In genomic region chr6:36249047-36249446, GRCm38 (mm10) we compare ENCODE assay signal across 8 mouse cellular contexts.
A peak's percentile ranks its signal among the peaks of the same experiment; 100 is the strongest.
DNase-seq lines count a peak whose midpoint lies in the region; ATAC-seq and TF ChIP-seq lines count a peak whose summit lies in the region.
"Had no signal": no experiment of that assay in that cellular context is flagged by ENCODE, and none has a peak within 500 bp of the region (broad histone marks: within the 10 kb centered on the region; RNA-seq: fewer than 3 reads in every experiment).

No protein-coding gene starts in this region.

- dilution Hi-C loops in CH12.LX (cut with MboI; ENCODE audit: extremely low pct_ligation_motif_present, extremely low pct_unique_long_range_greater_than_20kb, low sequenced_read_pairs): no loop called here

- peak; percentile 45 for TF ChIP-seq RAD21 in CH12.LX (IDR thresholded peaks at IDR 0.05; ENCODE audit: low read depth, low read length)

- H3K9ac ChIP-seq in hindbrain, postnatal 0 days (replicated peaks; ENCODE audit: low read length): no peak overlapping the region
- no peak overlapping the region for H3K9ac ChIP-seq in hindbrain, embryonic 16.5 days (ENCODE audit: low read depth, low read length)
- H3K9ac ChIP-seq in CH12.LX (ENCODE audit: insufficient read depth, low read depth): no peak overlapping the region
- H3K9ac ChIP-seq: limb, embryonic 15.5 days had no signal

- H3K36me3 ChIP-seq in hindbrain, postnatal 0 days (ENCODE audit: insufficient read depth, low read length): no peaks in the 10 kb centered on the region
- H3K36me3 ChIP-seq in hindbrain, embryonic 16.5 days (ENCODE audit: control insufficient read depth, insufficient read depth, low read length): no peaks in the 10 kb centered on the region
- no peaks in the 10 kb centered on the region for H3K36me3 ChIP-seq in CH12.LX (replicated peaks in 1 of 2; ENCODE audit: control insufficient read depth in 1 of 2, insufficient read depth in 1 of 2, low read length in 1 of 2)
- H3K36me3 ChIP-seq: limb, embryonic 15.5 days had no signal

- no peak overlapping the region for H3K4me3 ChIP-seq in hindbrain, postnatal 0 days (ENCODE audit: low read length)
- no peak overlapping the region for H3K4me3 ChIP-seq in hindbrain, embryonic 16.5 days (ENCODE audit: low read length)
- H3K4me3 ChIP-seq in CH12.LX (replicated peaks in 1 of 3; ENCODE audit: low read depth in 2 of 3, low read length in 2 of 3, poor library complexity in 1 of 3): no peak overlapping the region
- H3K4me3 ChIP-seq: limb, embryonic 15.5 days had no signal

- in situ Hi-C loops in CH12.LX (cut with MboI; ENCODE audit: low pct_ligation_motif_present, low pct_unique_long_range_greater_than_20kb, low sequenced_read_pairs): no loop called here

- TF ChIP-seq POLR2A in CH12.LX (IDR thresholded peaks at IDR 0.05; ENCODE audit: low read depth, low read length): no peak

- no peak overlapping the region for H3K27ac ChIP-seq in hindbrain, postnatal 0 days
- H3K27ac ChIP-seq in hindbrain, embryonic 16.5 days (ENCODE audit: low read depth, low read length): no peak overlapping the region
- no peak overlapping the region for H3K27ac ChIP-seq in CH12.LX (ENCODE audit: insufficient read depth, low read depth)
- H3K27ac ChIP-seq: limb, embryonic 15.5 days had no signal

- H3K4me1 ChIP-seq in hindbrain, postnatal 0 days (ENCODE audit: insufficient read depth, low read length): no peaks in the 10 kb centered on the region
- H3K4me1 ChIP-seq in hindbrain, embryonic 16.5 days (ENCODE audit: control insufficient read depth, insufficient read depth, low read depth, low read length): no peaks in the 10 kb centered on the region
- peaks cover 3 to 5% of the 10 kb centered on the region in 2 experiments; a peak in 3 of 4 replicates for H3K4me1 ChIP-seq in CH12.LX (ENCODE audit: control insufficient read depth in 1 of 2, insufficient read depth in 2 of 2)
- H3K4me1 ChIP-seq: limb, embryonic 15.5 days had no signal

- no peak overlapping the region for H3K4me2 ChIP-seq in hindbrain, postnatal 0 days (ENCODE audit: low read depth, low read length)
- no peak overlapping the region for H3K4me2 ChIP-seq in hindbrain, embryonic 16.5 days (ENCODE audit: low read length)
- H3K4me2 ChIP-seq in CH12.LX (ENCODE audit: insufficient read depth, low read depth, poor library complexity, severe bottlenecking): no peak overlapping the region
- H3K4me2 ChIP-seq: limb, embryonic 15.5 days had no signal

- 29% methylated on average over 4 of the region's 4 CpGs for WGBS in hindbrain, postnatal 0 days
- WGBS in hindbrain, embryonic 16.5 days: 34% methylated on average over 4 of the region's 4 CpGs

- no peaks in the 10 kb centered on the region for H3K27me3 ChIP-seq in hindbrain, postnatal 0 days (ENCODE audit: insufficient read depth, low read length)
- no peaks in the 10 kb centered on the region for H3K27me3 ChIP-seq in hindbrain, embryonic 16.5 days (replicated peaks; ENCODE audit: control insufficient read depth, insufficient read depth, low read length)
- no peaks in the 10 kb centered on the region for H3K27me3 ChIP-seq in CH12.LX (replicated peaks)
- H3K27me3 ChIP-seq: limb, embryonic 15.5 days had no signal

- H3K9me3 ChIP-seq in hindbrain, postnatal 0 days (ENCODE audit: low read length): no peaks in the 10 kb centered on the region
- H3K9me3 ChIP-seq in hindbrain, embryonic 16.5 days (ENCODE audit: control insufficient read depth, low read length): no peaks in the 10 kb centered on the region
- H3K9me3 ChIP-seq in CH12.LX (replicated peaks; ENCODE audit: low read length): no peaks in the 10 kb centered on the region
- H3K9me3 ChIP-seq: limb, embryonic 15.5 days had no signal

- peak; percentile 70 for DNase-seq in hindbrain, postnatal 0 days (ENCODE audit: low spot score)
- DNase-seq in 3T3-L1 (ENCODE audit: low read depth, low spot score) (peak; percentile 62), CH12.LX (ENCODE audit: extremely low read depth) (peak; percentile 60)
- DNase-seq in embryo, embryonic 9.5 days (ENCODE audit: extremely low spot score): peak; percentile 48
- DNase-seq in thymus, postnatal 36 days: no peak
- no peak for DNase-seq in right cerebral cortex, postnatal 10 days (ENCODE audit: low spot score in 2 of 2)

- no peak for ATAC-seq in hindbrain, postnatal 0 days
- ATAC-seq in hindbrain, embryonic 16.5 days: no peak

- no peaks in the 10 kb centered on the region for H3K79me2 ChIP-seq in CH12.LX (replicated peaks; ENCODE audit: control insufficient read depth, extremely low read depth, insufficient read depth, poor library complexity, severe bottlenecking)

- peak; percentile 73 for TF ChIP-seq CTCF in hindbrain, postnatal 0 days (IDR thresholded peaks at IDR 0.05; ENCODE audit: low read depth)
- peak; percentile 46 to 70; a peak in 3 of 4 replicates for TF ChIP-seq CTCF in CH12.LX (conservative IDR thresholded peaks at IDR 0.05 in 1 of 2, IDR thresholded peaks at IDR 0.05 in 1 of 2; ENCODE audit: low read depth in 2 of 2, low read length in 2 of 2)

- TF ChIP-seq EP300 in CH12.LX (IDR thresholded peaks at IDR 0.05; ENCODE audit: low read length): no peak

TF ChIP-seq in CH12.LX, 34 proteins besides CTCF, POLR2A, EP300 and RAD21:
- TF ChIP-seq MXI1 (IDR thresholded peaks at IDR 0.05; ENCODE audit: low read depth, low read length): no peak
- peak; percentile 92 for TF ChIP-seq ZNF384 (IDR thresholded peaks at IDR 0.05; ENCODE audit: low read depth, low read length)
- no peak for TF ChIP-seq ZKSCAN1 (IDR thresholded peaks at IDR 0.05; ENCODE audit: borderline replicate concordance, low read depth, low read length)
- TF ChIP-seq CHD2 (IDR thresholded peaks at IDR 0.05; ENCODE audit: low read length): no peak
- no peak for TF ChIP-seq TCF12 (IDR thresholded peaks at IDR 0.05; ENCODE audit: low read depth, low read length)
- no peak for TF ChIP-seq TBP (conservative IDR thresholded peaks at IDR 0.05; ENCODE audit: low read depth, low read length)
- TF ChIP-seq USF2 (conservative IDR thresholded peaks at IDR 0.05; ENCODE audit: low read depth, low read length): no peak
- TF ChIP-seq NRF1 (IDR thresholded peaks at IDR 0.05; ENCODE audit: low read depth, low read length): no peak
- TF ChIP-seq SMC3 (IDR thresholded peaks at IDR 0.05; ENCODE audit: low read depth, low read length): peak; percentile 58
- no peak for TF ChIP-seq GABPA (IDR thresholded peaks at IDR 0.05; ENCODE audit: insufficient replicate concordance, low read depth, low read length)
- TF ChIP-seq MAFK (IDR thresholded peaks at IDR 0.05; ENCODE audit: insufficient replicate concordance, low read length): no peak

Comparison
In these comparisons a context has a peak if more than half of its experiments do, and no peak if none do; other contexts are left out.
1. DNase-seq: peak in hindbrain, postnatal 0 days (single experiment), 3T3-L1 (single experiment), CH12.LX (single experiment) and embryo, embryonic 9.5 days (single experiment); none in thymus, postnatal 36 days (0 of 2) and right cerebral cortex, postnatal 10 days (0 of 2).